Mouse (Mus musculus) midbrain, embryonic 10.5 days (tissue): ENCODE measurements around the gene Fam32a. TPM values are rescaled to one million over a fixed set of nuclear protein-coding genes. Genes with fewer than 3 reads are reported as not detected.

Source experiments
- DNase-seq: peaks from one replicate; pipeline ENCODE4 v3.0.0-alpha.2; 2017; ENCODE audit warnings: low spot score
- H3K27ac ChIP-seq: fragments of 300-500 bp; sonication (generic); replicated peaks from 2 replicates; pipeline ENCODE4 v1.5.1; 2016; ENCODE audit warnings: mild to moderate bottlenecking
- H3K27me3 ChIP-seq: fragments of 300-500 bp; sonication (generic); 2 replicates; pipeline ENCODE4 v1.6.1; 2016; ENCODE audit warnings: low read depth, mild to moderate bottlenecking; ENCODE audit not compliant: poor library complexity, severe bottlenecking
- H3K36me3 ChIP-seq: fragments of 300-500 bp; sonication (generic); 2 replicates; pipeline ENCODE4 v1.6.1; 2016; ENCODE audit warnings: mild to moderate bottlenecking, moderate library complexity
- H3K4me1 ChIP-seq: fragments of 300-500 bp; sonication (generic); 2 replicates; pipeline ENCODE4 v1.6.1; 2016
- H3K4me3 ChIP-seq: fragments of 300-500 bp; sonication (generic); 2 replicates; pipeline ENCODE4 v1.5.1; 2016; ENCODE audit warnings: mild to moderate bottlenecking, moderate library complexity
- H3K9me3 ChIP-seq: fragments of 300-500 bp; sonication (generic); replicated peaks from 2 replicates; pipeline ENCODE4 v1.6.1; 2016; ENCODE audit warnings: mild to moderate bottlenecking
- WGBS: fragments of 180-500 bp; shearing (Covaris S2); methylation state at CpG from one replicate; pipeline ENCODE4 v1.1.7; 2016; 5-methylcytosine and 5-hydroxymethylcytosine counted together
- polyA plus RNA-seq: library from polyadenylated mRNA; unstranded; fragments of >200 nt; fragmentation: Nextera tagmentation; extraction: Ambion mirVana; gene quantifications from 2 replicates; pipeline ENCODE4 v1.2.1, GENCODE M21; 2016

Fam32a gene
- polyA plus RNA-seq, 1 experiment from 2014 or later: 75.2 TPM

- 71% methylated on average over 4 of the region's 4 CpGs for WGBS
- no peak within 1 kb of the TSS for H3K4me3 ChIP-seq
- no peaks in the 10 kb centered on the region for H3K36me3 ChIP-seq
- no peaks in the 10 kb centered on the region for H3K9me3 ChIP-seq
- DNase-seq: no peak
- H3K27me3 ChIP-seq: no peaks in the 10 kb centered on the region; the same call in 1 of the 2 replicates
- no peaks in the 10 kb centered on the region for H3K4me1 ChIP-seq
- H3K27ac ChIP-seq: no peak within 1 kb of the TSS
Measured at GRCm38 (mm10) chr8:72212751-72213150, 6.8 kb upstream of the Fam32a start, which contains the start of gene Cib3. TSS of gene Cib3 (minus strand) at chr8:72212837.

DNA sequence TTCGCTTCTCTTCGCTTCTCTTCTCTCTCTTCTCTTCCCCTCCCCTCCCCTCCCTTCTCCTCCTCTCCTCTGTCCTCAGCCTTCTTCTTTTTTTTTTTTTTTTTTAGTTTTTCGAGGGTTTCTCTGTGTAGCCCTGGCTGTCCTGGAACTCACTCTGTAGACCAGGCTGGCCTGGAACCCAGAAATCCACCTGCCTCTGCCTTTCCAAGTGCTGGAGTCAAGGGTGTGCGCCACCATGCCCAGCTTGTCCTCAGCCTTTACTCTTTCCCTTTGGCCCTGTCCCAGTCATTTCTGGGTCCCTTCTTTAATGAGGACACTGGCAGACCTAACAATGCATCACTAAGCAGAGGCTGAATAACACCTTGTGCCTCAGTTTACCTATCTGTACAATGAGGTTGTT is 6.0 kb upstream of the Fam32a start, which contains the start of gene Gm11034:
Gene Gm11034 (minus strand): TSS at position 101 of the 400 bp plus-strand sequence.
- no peaks in the 10 kb centered on the region for H3K9me3 ChIP-seq
- H3K4me3 ChIP-seq: no peak within 1 kb of the TSS
- H3K36me3 ChIP-seq: no peaks in the 10 kb centered on the region
- H3K27ac ChIP-seq: no peak within 1 kb of the TSS
- 83% methylated on average over 4 of the region's 4 CpGs for WGBS
- H3K27me3 ChIP-seq: no peaks in the 10 kb centered on the region; the same call in 1 of the 2 replicates
- H3K4me1 ChIP-seq: no peaks in the 10 kb centered on the region
- DNase-seq: no peak

GRCm38 (mm10) chr8:72215060-72215459 is 4.5 kb upstream of the Fam32a start:
- no peaks in the 10 kb centered on the region for H3K9me3 ChIP-seq
- H3K27ac ChIP-seq: no peak overlapping the region
- 44% methylated on average over 2 of the region's 2 CpGs for WGBS
- H3K27me3 ChIP-seq: no peaks in the 10 kb centered on the region; the same call in 1 of the 2 replicates
- no peak overlapping the region for H3K4me3 ChIP-seq
- peaks cover 1% of the 10 kb centered on the region for H3K4me1 ChIP-seq
- H3K36me3 ChIP-seq: no peaks in the 10 kb centered on the region
- DNase-seq: no peak

DNA sequence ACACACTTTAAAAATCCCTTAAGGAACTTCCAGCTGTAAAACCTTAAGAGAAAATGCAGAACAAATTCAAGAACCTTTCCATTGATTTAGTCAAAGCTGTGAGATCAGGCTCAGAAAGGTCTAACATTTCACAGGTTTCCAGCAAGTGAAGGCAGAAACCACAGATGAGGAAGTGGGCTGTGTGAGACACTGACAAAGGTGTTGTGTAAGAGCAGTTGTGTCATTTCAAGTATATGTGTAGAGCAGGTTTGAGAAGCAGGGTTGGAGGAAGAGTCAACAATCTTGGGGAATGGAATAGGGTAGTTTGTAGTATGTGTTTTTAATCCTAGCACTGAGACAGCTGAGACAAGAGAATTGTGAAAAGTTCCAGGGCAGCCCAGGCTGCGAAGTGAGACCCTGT is 3.7 kb upstream of the Fam32a start:
- Histone ChIP-seq H3K36me3 (peaks cover 3% of the 10 kb centered on the region), H3K9me3 (no peaks in the 10 kb centered on the region), H3K4me1 (peaks cover 9% of the 10 kb centered on the region), H3K27me3 (no peaks in the 10 kb centered on the region; the same call in 1 of the 2 replicates), H3K27ac (no peak overlapping the region), H3K4me3 (no peak overlapping the region)
- WGBS: 65% methylated on average over 1 of the region's 1 CpGs
- DNase-seq: no peak

DNA sequence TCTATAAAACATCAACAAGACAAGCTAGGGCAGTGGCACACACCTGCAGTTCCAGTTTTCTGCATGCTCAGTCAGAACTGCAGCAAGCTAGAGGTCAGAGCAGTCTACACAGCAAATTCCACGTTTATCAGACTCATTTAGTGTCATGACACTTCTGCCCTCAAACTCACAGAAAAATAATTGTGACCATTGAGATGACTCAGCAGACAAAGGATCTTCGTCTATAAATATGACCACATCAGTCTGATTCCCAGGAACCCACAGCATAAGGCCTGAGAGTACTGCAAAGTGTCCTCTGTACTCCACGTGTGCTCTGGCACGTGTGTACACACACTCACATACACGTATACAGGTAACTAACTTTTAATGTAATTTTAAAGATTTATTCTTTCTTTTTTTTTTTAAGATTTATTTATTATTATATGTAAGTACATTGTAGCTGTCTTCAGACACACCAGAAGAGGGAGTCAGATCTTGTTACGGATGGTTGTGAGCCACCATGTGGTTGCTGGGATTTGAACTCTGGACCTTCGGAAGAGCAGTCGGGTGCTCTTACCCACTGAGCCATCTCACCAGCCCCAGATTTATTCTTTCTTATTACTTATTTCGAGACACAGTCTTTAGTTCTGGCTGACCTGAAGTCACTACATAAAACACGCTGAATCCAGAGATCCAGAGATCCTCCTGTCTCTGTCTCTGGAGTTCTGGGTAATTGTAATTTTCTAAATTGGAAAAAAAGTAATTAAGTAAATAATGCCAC is 569 bp upstream of the Fam32a start:
- Histone ChIP-seq H3K27ac (no peak overlapping the region; the same call in 1 of the 2 replicates), H3K9me3 (no peaks in the 10 kb centered on the region), H3K27me3 (no peaks in the 10 kb centered on the region; the same call in 1 of the 2 replicates), H3K4me1 (peaks cover 16% of the 10 kb centered on the region), H3K4me3 (peak overlapping the region; percentile 92), H3K36me3 (peaks cover 34% of the 10 kb centered on the region)
- no peak for DNase-seq
- 83% methylated on average over 10 of the region's 10 CpGs for WGBS

GRCm38 (mm10) chr8:72220758-72221157 is 1.2 kb downstream of the Fam32a start:
- Histone ChIP-seq H3K27ac (no peak overlapping the region), H3K4me3 (peak overlapping the region; percentile 92), H3K36me3 (peaks cover 38% of the 10 kb centered on the region), H3K9me3 (no peaks in the 10 kb centered on the region), H3K27me3 (no peaks in the 10 kb centered on the region; the same call in 1 of the 2 replicates), H3K4me1 (peaks cover 16% of the 10 kb centered on the region)
- 90% methylated on average over 4 of the region's 4 CpGs for WGBS
- no peak for DNase-seq

GRCm38 (mm10) chr8:72222656-72223055 is 3.1 kb downstream of the Fam32a start:
- H3K27me3 ChIP-seq: no peaks in the 10 kb centered on the region
- no peak overlapping the region for H3K4me3 ChIP-seq
- peaks cover 38% of the 10 kb centered on the region for H3K36me3 ChIP-seq
- H3K9me3 ChIP-seq: no peaks in the 10 kb centered on the region
- DNase-seq: no peak
- 88% methylated on average over 5 of the region's 5 CpGs for WGBS
- no peak overlapping the region for H3K27ac ChIP-seq
- H3K4me1 ChIP-seq: peaks cover 16% of the 10 kb centered on the region

DNA sequence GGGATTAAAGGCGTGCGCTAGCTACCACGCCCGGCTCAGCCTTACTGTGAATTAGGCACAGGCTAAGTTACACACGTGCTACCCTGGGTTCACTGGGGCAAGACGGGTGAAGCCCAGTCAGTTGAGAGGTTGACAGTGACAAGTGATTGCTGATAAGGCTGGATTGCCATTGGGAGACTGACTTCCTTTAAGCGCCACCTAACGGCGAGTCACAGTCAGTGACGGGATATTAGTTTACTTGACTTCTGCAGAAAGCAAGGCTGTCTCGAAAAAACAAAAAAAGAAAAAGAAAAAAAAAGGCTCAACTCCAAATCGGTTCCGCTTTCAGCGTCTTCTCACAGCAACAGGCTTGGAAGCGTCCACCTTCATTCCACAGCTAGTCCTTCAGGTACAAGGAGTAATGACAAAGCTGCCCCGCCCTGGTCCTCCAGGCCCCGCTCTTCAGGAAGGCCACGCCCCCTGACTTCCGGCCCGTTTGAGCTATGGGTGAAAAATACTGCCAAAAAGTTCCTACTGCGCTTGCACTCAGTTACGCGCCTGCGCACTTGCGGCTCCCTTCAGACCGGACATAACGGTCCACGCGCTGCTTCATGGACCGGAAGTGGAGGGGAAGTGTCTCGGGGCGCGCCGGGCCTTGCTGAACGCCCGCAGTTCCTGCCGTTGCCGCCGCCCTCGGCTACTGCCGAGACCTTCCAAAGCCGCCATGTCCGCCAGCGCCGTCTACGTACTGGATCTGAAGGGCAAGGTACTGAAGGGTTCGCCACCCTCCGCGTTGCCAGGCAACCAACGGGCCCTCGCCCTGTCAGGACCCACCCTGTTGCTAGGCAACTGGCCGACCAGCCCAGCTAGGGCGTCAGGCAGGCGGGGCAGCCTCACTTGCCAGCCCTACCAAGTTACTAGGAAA is 20.2 kb downstream of the Fam32a start, which contains the start of gene Ap1m1:
Gene Ap1m1 (plus strand): TSS at position 520 of the 904 bp plus-strand sequence.
- no peaks in the 10 kb centered on the region for H3K9me3 ChIP-seq
- under 1% methylated on average over 54 of the region's 54 CpGs for WGBS
- H3K4me1 ChIP-seq: peaks cover 17% of the 10 kb centered on the region
- peak within 1 kb of the TSS; percentile 97 for H3K27ac ChIP-seq
- H3K4me3 ChIP-seq: peak within 1 kb of the TSS; percentile 71
- no peaks in the 10 kb centered on the region for H3K27me3 ChIP-seq
- peaks cover 24% of the 10 kb centered on the region for H3K36me3 ChIP-seq
- DNase-seq: peak; percentile 99

DNA sequence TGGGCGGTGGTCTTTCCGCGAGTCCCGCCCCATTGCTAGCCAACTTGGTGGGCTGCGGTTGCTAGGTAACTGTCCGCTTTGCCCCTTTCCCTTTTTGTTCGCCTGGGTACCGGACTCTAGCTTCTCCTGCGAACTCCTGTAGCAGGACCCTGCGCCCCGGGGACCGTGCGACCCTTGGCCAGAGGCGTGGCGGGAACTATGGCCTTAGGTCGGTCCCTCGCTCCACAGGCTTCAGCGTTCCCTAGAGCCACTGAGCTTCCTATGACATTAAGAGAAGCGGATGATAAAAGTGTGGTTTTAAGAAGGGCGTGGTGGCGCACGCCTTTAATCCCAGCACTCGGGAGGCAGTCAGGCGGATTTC is 20.9 kb downstream of the Fam32a start:
- Histone ChIP-seq H3K4me1 (peaks cover 17% of the 10 kb centered on the region), H3K36me3 (peaks cover 28% of the 10 kb centered on the region), H3K9me3 (no peaks in the 10 kb centered on the region), H3K4me3 (peak overlapping the region; percentile 71), H3K27me3 (no peaks in the 10 kb centered on the region), H3K27ac (peak overlapping the region; percentile 97)
- under 1% methylated on average over 24 of the region's 24 CpGs for WGBS
- no peak for DNase-seq

GRCm38 (mm10) chr8:72240951-72241350 is 21.4 kb downstream of the Fam32a start:
- Histone ChIP-seq H3K36me3 (peaks cover 33% of the 10 kb centered on the region), H3K4me3 (peak overlapping the region; percentile 71), H3K27me3 (no peaks in the 10 kb centered on the region), H3K27ac (peak overlapping the region; percentile 97), H3K4me1 (peaks cover 17% of the 10 kb centered on the region), H3K9me3 (no peaks in the 10 kb centered on the region)
- 78% methylated on average over 7 of the region's 7 CpGs for WGBS
- no peak for DNase-seq

- Histone ChIP-seq H3K4me3 (no peak overlapping the region), H3K9me3 (no peaks in the 10 kb centered on the region), H3K4me1 (peaks cover 17% of the 10 kb centered on the region), H3K27me3 (no peaks in the 10 kb centered on the region), H3K27ac (no peak overlapping the region), H3K36me3 (peaks cover 46% of the 10 kb centered on the region)
- 94% methylated on average over 1 of the region's 1 CpGs for WGBS
- DNase-seq: no peak
Measured at GRCm38 (mm10) chr8:72242226-72242625, 22.7 kb downstream of the Fam32a start.

GRCm38 (mm10) chr8:72244610-72245009 is 25.1 kb downstream of the Fam32a start:
- Histone ChIP-seq H3K9me3 (no peaks in the 10 kb centered on the region), H3K4me3 (no peak overlapping the region), H3K27ac (no peak overlapping the region), H3K4me1 (peaks cover 17% of the 10 kb centered on the region), H3K36me3 (peaks cover 67% of the 10 kb centered on the region), H3K27me3 (no peaks in the 10 kb centered on the region)
- WGBS: 71% methylated on average over 2 of the region's 2 CpGs
- no peak for DNase-seq
